Mouse (Mus musculus) lung, postnatal 4 days (tissue): ENCODE data around the gene Tmod2.

Source experiments
- DNase-seq, 2 experiments: peaks; one replicate each; pipeline ENCODE4 v3.0.0; 2021

Gene Tmod2

GRCm38 (mm10) chr9:75600166-75600934, 10.8 kb downstream of the Tmod2 start:
- DNase-seq = peak; percentile 26 to 33

- peak; percentile 45 to 50 for DNase-seq
These were observed 11.8 kb downstream of the Tmod2 start for GRCm38 (mm10) chr9:75599191-75599841.

- no peak for DNase-seq
These were observed 13.5 kb downstream of the Tmod2 start for GRCm38 (mm10) chr9:75597596-75597995.

GRCm38 (mm10) chr9:75597036-75597435, 14.1 kb downstream of the Tmod2 start:
- DNase-seq = no peak

GRCm38 (mm10) chr9:75593481-75593880, 17.6 kb downstream of the Tmod2 start:
- no peak for DNase-seq

- DNase-seq = no peak
These were observed 21.0 kb downstream of the Tmod2 start for GRCm38 (mm10) chr9:75589850-75590790.

GRCm38 (mm10) chr9:75581694-75582350, 29.3 kb downstream of the Tmod2 start:
- peak; percentile 21 to 54 for DNase-seq

GRCm38 (mm10) chr9:75579321-75579720, 31.8 kb downstream of the Tmod2 start:
- DNase-seq = no peak

GRCm38 (mm10) chr9:75571036-75571942, 39.8 kb downstream of the Tmod2 start:
- DNase-seq = no peak

- DNase-seq = no peak
These were observed 42.7 kb downstream of the Tmod2 start for GRCm38 (mm10) chr9:75568399-75568798.

- no peak for DNase-seq
These were observed 46.2 kb downstream of the Tmod2 start for GRCm38 (mm10) chr9:75564892-75565291.

- no peak for DNase-seq
These were observed 47.5 kb downstream of the Tmod2 start for GRCm38 (mm10) chr9:75563622-75564021.

- DNase-seq = no peak
These were observed 47.9 kb downstream of the Tmod2 start for GRCm38 (mm10) chr9:75563176-75563575.

GRCm38 (mm10) chr9:75561040-75561669, 50.0 kb downstream of the Tmod2 start:
- DNase-seq = no peak

GRCm38 (mm10) chr9:75560353-75560752, 50.8 kb downstream of the Tmod2 start:
- DNase-seq = no peak

GRCm38 (mm10) chr9:75559512-75560012, 51.6 kb downstream of the Tmod2 start, which contains the start of gene Tmod3:
Gene Tmod3, minus strand, starts transcription at chr9:75559657.
- DNase-seq = peak; percentile 95 to 96

GRCm38 (mm10) chr9:75558812-75559511, 52.2 kb downstream of the Tmod2 start:
- DNase-seq = peak; percentile 66 to 83

- DNase-seq = no peak
These were observed 52.8 kb downstream of the Tmod2 start for GRCm38 (mm10) chr9:75558360-75558759.

GRCm38 (mm10) chr9:75553719-75554118, 57.4 kb downstream of the Tmod2 start:
- DNase-seq = no peak

GRCm38 (mm10) chr9:75551342-75551741, 59.8 kb downstream of the Tmod2 start:
- DNase-seq = no peak
